Mouse (Mus musculus) CD4-positive, CD25-positive, alpha-beta regulatory T cell, adult 9 weeks (primary cell): ENCODE results near the gene Ncf2. TPM values are rescaled to one million over a fixed set of nuclear protein-coding genes. Genes with fewer than 3 reads are reported as not detected.

Source experiments
- polyA plus RNA-seq: library from polyadenylated mRNA; unstranded; fragments of 100-300 nt; shearing (Covaris generic); gene quantifications from one replicate; pipeline ENCODE4 v1.2.1, GENCODE M21; 2017

Gene Ncf2
- 6.4 TPM for polyA plus RNA-seq

DNA sequence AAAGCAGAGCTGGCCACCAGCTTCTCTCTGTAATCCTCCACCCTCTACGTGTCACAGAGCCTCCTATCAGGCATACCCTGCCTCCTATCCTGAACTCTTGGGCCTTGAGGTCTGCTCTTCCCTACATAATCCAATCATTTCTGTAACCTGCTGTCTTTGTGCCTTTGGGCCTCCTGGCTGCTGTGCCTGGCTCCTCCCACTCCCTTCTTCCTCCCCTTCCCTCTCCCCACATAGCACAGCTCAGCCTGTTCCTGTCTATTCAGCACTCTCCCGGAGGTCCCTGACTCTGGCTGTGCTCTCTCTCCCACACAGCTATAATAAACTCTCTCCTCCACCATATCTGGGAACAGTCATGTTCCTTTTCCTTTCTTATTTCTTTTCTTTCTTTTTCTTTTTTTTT is at the start of gene Ncf2:
TSS of gene Ncf2 (plus strand) at position 298 of the 400 bp plus-strand sequence.

DNA sequence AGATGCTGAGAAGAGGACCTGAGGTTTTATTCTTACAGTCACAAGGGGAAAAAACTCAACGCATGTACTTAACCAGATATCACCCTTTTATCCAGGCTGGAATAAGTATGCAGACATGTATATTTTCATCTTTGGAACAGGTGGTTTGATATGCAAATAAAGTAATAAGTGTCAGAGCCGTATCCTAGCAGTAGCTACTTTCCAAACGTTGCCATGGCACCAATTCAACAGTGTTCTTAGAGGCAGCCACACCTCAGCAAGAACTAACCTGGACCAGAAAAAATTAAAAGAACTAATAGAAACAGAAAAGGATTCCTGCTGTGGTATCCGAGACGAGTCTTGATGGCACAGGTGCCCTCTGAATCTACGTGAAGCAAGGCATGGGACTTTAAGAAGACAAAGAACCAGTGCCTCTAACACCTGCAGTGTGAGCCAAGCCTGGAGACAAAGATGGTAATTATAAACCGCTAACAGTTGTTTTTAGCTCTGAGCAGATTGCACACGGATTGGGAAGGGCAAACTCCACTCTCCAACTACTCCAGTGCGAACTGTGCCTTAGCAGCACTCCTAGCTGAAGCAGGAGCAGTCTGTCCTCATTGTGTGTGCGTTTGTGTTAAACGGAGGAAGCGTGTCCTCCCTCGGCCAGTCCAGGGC is 49.6 kb upstream of the Ncf2 start, which contains the start of gene Apobec4:
TSS of gene Apobec4 (plus strand) at position 240 of the 654 bp plus-strand sequence.

DNA sequence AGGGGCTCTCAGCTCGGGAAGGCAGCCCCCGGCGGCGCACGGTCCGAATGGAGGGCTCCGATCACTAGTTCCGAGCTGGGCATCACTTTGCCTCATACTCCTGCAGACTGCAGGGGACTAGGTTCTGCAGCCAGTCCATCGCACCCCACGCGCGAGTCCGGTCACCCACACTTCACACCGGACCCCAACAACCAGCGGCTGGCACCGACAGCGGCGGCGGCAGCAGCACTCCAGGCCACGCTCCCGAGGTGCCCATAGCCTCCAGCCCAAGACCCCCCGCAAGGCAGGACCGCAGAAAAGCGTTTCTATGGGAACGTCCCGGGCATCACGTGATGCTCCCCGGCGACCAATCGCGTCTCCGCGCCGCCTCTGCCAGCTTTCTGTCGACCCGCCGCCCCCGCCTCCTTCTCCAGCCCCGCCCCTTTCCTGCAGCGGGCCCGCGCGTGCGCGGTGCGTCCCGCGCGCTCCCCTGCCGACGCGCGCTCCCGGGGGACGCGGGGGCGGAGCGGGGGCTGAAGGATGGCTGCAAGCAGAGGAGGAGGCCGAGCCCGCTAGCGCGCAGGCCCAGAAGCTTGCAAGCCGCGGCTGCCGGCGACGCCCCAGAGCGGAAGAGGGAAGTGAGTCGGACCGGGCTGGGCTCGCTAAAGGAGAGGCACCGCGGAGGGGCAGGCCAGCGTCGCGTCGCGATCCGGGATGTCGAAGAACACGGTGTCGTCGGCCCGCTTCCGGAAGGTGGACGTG is 33.8 kb upstream of the Ncf2 start, which contains the start of the genes Rgl1 and Arpc5:
TSS of gene Rgl1 (minus strand) at position 320 of the 741 bp plus-strand sequence.
TSS of gene Arpc5 (plus strand) at position 511 of the 741 bp plus-strand sequence.

Other genes starting within 250 kb of the Ncf2 start
- not detected for gene Apobec4, start 49.6 kb upstream of the Ncf2 start, polyA plus RNA-seq
- 0.50 TPM for gene Rgl1, start 33.8 kb upstream of the Ncf2 start, polyA plus RNA-seq
- gene Arpc5, start 33.7 kb upstream of the Ncf2 start, polyA plus RNA-seq = 786 TPM
- gene Smg7, start 102.5 kb downstream of the Ncf2 start, polyA plus RNA-seq = 43.3 TPM
- gene Nmnat2, start 154.8 kb downstream of the Ncf2 start, polyA plus RNA-seq = 0.69 TPM